Mouse (Mus musculus) ES-Bruce4 (cell line): ENCODE measurements around the gene Tenm3.

Source experiments
- CTCF ChIP-seq: IDR thresholded peaks from one replicate; pipeline ENCODE4 v1.8.1; 2011; ENCODE audit warnings: low read depth, low read length
- POLR2A ChIP-seq: IDR thresholded peaks from one replicate; pipeline ENCODE4 v1.8.1; 2011; ENCODE audit warnings: low read length; ENCODE audit not compliant: insufficient read depth

- TF ChIP-seq CTCF (no peak), POLR2A (no peak)
These were observed 641.1 kb downstream of the Tenm3 start for GRCm38 (mm10) chr8:48202632-48203031.
